Mouse (Mus musculus) G1E (cell line): Measurements from ENCODE around the gene Ldb3.

Experiments used
- CTCF ChIP-seq: IDR thresholded peaks from 2 replicates; pipeline ENCODE4 v1.5.1; 2012; ENCODE audit warnings: low read depth, low read length, inconsistent platforms, mixed read lengths
- GATA1 ChIP-seq: IDR thresholded peaks from 2 replicates; pipeline ENCODE4 v1.6.1; 2012; ENCODE audit warnings: borderline replicate concordance, low read length, inconsistent platforms, mixed read lengths
- GATA2 ChIP-seq: IDR thresholded peaks from 2 replicates; pipeline ENCODE4 v1.6.1; 2012; ENCODE audit warnings: low read depth, low read length, inconsistent platforms, borderline replicate concordance
- POLR2AphosphoS5 ChIP-seq: IDR thresholded peaks from 2 replicates; pipeline ENCODE4 v1.6.1; 2012; ENCODE audit warnings: low read depth, low read length, inconsistent platforms; ENCODE audit not compliant: insufficient replicate concordance
- TAL1 ChIP-seq: conservative IDR thresholded peaks from 2 replicates; pipeline ENCODE4 v1.6.1; 2012; ENCODE audit warnings: low read depth, low read length, inconsistent platforms, mixed read lengths

- TF ChIP-seq CTCF (no peak), GATA1 (no peak), TAL1 (no peak), POLR2AphosphoS5 (no peak), GATA2 (no peak)
These were observed 14.4 kb downstream of the Ldb3 start for GRCm38 (mm10) chr14:34574068-34574467.
